Mouse (Mus musculus) spleen, postnatal 10 days (tissue): Measurements from ENCODE around the gene A030003K21Rik.
A peak's percentile ranks its signal among the peaks of the same experiment; 100 is the strongest.
"Not testable (repeated sequence)": the region's sequence is repeated elsewhere in the genome, so short reads cannot be mapped to it uniquely, and the experiment has no call there.

Experiments used
- DNase-seq, 2 experiments: peaks; one replicate each; pipeline ENCODE4 v3.0.0; 2021 to 2022; ENCODE audit warnings: low spot score in 2 of 2

Gene A030003K21Rik

DNA sequence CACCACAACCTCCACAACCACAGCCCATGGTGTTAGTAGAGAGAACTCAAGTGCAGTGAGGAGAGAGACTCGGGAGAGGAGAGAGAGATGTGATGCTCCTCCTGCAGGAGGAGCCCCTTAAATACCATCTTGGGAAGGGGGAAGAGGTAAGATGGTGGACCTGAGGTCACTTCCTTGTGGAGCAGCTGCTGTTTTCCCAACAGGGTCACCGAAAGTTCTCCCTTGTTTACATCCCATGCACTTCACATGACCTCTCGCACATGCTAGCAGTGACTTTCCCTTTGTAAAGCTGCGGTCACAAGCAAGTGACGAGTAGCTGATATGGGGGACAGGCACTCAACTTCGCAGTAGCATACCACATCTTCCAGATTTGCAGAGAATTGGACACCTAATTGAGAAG lies at the start of gene A030003K21Rik:
Gene A030003K21Rik (minus strand): TSS at position 94 of the 400 bp plus-strand sequence.
- not testable (repeated sequence) for DNase-seq

DNA sequence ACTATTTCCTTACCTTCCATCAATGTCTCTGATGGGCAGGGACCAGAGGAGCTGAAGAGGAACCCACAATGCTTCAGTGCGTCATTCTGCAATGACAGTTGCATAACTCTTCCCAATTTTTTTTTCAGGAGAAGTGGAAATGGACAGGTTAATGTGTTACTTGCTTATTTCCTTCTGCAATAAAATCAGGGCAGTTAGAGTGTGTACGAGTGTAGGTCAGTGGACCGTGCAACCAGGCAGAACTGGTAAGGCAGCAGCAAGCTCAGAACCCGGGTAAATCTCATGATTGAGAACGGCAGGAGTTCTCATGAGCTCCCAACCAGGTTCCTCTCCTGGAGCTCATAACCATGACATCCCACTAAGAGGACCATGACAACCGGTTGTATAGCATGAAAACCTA lies 48.9 kb upstream of the A030003K21Rik start:
- DNase-seq, result no peak

DNA sequence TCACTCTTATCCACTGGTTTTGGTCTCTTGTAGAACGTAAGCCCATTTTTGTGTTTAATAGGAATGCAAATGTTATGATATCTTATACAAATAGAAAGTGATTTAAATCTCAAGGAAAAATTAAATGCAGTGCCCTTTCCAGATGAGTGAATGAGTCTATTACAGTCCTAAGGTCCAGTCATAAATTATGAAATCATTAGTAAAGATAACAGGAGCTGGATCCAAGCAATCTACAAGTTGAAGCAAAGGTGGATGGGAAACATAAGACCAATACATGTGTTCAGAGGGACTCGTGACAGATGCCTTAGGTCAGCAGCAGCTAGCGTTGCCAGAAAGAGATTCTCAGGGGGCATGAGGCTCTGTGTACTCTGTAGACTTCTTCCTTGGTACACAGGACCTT lies 48.4 kb upstream of the A030003K21Rik start:
- DNase-seq, result no peak

- DNase-seq, result no peak
Observed at GRCm38 (mm10) chr1:82991062-82991461, 47.9 kb upstream of the A030003K21Rik start.

DNA sequence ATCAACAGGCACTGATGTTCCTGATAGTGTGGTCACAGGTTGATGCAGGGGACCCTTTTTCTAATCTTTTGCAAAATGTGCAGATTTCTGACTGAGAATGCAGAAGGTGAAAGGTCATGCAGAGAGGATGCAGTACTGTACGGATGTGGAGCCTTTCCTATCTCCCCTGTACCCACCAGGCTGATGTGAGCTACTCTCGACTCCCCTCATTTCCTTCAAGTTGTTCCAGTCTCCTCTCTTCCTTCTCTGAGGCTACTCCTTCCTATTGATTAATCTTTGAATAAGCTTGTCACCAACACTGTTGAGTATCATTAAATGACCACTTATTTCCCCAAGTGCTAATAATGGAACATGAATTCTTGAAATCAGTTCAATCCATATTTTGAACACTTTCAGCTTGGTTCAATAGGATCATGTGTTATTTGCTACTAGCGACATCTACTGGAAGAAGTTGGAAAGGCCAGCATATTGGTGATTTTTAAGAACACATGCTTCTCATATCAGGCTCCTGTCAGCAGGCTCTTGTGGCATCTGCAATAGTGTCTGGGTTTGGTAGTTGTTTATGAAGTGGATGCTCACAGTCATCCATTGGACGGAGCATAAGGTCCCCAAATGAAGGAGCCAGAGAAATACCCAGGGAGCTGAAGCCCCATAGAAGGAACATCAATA lies 44.5 kb upstream of the A030003K21Rik start:
- peak; percentile 11 to 20 for DNase-seq

DNA sequence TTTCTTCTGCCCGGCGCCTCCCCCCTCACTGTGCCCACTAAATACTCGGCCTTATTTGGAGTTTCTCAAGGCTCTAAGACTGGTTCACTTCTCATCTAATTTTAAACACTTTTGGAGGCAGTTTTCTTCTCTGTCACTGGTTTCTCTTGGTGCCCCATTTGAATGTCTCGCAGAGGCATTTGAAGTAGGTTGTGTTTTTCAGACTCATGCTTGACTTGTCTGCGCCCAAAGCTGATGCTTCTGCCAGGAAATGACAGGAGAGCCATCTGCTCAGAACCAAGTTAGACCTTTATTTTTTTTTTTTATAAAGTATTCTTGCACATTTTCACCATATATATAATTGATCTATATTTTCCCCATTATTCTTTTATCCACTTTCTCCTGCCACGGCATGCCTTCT lies 43.5 kb upstream of the A030003K21Rik start:
- no peak for DNase-seq

DNA sequence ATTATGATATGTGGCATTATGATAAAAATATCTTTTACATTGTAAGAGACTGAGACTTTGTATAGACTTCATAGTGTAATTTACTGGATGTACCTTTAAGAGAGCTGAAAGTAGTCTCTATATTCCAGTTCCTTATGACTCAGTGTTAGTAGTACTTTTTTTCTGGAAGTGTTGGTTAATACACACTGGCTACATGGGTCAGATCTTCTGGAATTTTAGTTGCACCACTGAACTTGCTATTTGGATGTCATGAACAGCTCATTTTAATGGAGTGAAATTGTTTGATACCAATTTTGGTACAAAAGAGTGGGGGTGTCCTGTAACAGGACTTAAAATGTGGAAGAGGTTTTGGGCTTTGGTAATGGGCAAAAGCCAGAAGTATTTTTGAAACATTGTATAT lies 34.7 kb upstream of the A030003K21Rik start:
- DNase-seq, result no peak

DNA sequence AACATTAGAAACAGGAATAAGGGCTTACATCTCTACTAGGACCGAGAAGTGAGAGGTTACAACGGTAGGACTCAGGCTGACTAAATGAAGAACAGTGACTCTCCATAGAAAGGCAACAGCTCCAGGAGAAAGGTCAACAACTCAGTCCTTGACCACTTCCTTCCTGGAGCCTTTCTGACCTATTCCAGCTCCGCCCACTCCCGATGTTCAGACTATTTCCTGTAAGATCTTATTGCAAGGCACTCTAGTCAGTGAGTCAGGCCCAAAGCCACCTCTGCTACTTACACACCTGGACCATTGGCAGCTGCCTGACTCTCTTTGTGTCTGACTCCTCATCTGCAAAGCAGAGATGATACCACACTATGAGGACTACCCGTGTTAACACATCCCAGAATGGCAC lies 32.6 kb upstream of the A030003K21Rik start:
- no peak for DNase-seq

DNA sequence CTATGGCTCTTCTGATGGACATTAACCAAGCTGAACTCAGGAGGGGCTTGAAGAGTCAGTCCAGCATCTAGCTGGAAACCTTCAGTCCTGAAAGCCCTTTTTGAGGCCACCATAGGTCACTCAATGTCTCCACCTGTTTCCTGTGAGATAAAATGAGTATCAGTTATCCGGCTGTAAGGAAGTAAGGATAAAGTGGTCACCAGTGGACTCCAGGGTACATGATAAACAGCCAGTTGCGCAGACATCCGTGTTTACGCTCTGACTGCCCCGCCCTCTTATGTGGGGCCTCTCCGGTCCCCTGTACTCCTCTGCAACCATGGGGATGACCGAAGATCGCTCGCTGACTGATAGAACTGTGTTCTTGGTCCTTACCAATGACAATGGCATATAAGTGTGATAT lies 31.2 kb upstream of the A030003K21Rik start:
- DNase-seq, result no peak

GRCm38 (mm10) chr1:82973901-82974300 lies 30.7 kb upstream of the A030003K21Rik start:
- no peak for DNase-seq

GRCm38 (mm10) chr1:82973244-82973643 lies 30.1 kb upstream of the A030003K21Rik start:
- DNase-seq, result no peak

DNA sequence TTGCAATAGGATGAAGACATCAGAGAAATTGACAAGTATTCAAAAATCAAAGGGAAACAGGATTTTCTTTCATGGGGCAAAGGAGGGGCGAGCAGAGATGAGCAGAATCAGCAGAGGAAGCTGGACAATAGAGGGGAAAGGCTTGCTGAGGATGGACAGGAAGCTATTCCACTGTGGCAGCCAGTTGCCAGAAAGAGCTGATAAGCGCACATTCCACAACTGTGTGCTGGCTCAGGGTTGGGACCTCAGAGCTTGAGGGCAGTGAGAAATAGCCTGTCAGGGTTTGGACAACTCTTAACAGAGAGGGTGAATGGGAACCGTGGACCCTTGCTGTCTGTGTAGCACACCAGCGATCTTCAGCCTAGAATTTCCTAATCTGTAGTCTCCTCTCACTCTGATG lies 28.9 kb upstream of the A030003K21Rik start:
- no peak for DNase-seq

- DNase-seq, result no peak
Observed at GRCm38 (mm10) chr1:82966413-82966812, 23.2 kb upstream of the A030003K21Rik start.

DNA sequence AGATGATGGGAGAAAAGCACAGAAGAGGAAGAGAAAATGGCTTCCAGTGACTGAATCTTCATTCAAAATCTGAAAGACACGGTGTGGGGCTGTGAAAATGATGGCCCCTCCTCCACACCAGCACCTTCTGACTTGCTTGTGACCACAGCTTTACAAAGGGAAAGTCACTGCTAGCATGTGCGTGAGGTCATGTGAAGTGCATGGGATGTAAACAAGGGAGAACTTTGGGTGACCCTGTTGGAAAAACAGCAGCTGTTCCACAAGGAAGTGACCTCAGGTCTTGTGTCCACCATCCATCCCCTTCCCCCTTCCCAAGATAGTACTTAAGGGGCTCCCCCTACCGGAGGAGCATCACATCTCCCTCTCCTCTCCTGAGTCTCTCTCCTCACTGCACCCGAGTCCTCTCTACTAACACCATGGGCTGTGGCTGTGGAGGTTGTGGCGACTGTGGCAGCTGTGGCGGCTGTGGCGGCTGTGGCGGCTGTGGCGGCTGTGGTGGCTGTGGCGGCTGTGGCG lies 16.7 kb upstream of the A030003K21Rik start, which contains the start of gene Gm47955:
Gene Gm47955 (plus strand): TSS at position 417 of the 516 bp plus-strand sequence.
- no peak for DNase-seq

DNA sequence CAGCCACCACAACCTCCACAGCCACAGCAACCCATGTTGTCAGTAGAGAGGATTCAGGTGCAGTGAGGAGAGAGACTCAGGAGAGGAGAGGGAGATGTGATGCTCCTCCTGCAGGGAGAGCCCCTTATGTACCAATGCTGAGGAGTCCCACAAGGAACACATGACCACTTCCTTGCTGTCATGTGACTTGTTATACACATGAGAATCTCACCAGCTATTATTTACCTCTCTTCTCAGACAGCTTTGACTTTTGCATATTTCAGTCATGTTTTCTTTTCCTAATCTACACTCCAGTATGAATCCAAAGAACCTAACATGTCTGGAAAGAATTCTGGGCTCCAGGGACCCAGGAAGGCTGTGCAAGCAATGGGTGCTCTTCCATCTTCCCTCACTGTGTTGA lies 12.7 kb upstream of the A030003K21Rik start, which contains the start of gene Gm7544:
Gene Gm7544 (minus strand): TSS at position 101 of the 400 bp plus-strand sequence.
- DNase-seq, result not testable (repeated sequence)

DNA sequence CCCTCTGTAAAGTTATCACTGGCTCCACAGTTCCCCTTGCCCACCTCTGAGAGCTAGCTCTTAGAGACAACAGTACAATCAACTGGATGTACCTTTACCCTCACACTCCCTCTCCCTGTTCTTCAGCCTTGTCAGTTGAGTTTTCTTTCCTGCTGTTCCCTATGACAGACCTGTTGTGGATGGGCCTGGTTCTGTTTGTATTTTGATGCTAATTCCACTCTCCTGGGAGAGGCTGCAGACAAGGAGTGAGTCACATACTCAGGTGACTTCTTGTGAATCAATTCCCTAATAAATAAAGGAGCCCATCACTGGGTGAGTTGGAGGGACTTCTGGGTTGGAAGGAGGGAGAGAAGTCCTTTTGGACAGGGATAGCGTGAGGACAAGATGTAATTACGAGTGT lies 5.4 kb upstream of the A030003K21Rik start:
- no peak for DNase-seq

DNA sequence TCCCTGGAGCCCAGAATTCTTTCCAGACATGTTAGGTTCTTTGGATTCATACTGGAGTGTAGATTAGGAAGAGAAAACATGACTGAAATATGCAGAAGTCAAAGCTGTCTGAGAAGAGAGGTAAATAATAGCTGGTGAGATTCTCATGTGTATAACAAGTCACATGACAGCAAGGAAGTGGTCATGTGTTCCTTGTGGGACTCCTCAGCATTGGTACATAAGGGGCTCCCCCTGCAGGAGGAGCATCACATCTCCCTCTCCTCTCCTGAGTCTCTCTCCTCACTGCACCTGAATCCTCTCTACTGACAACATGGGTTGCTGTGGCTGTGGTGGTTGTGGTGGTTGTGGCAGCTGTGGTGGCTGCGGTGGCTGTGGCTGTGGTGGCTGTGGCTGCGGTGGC lies 2.8 kb upstream of the A030003K21Rik start:
- not testable (repeated sequence) for DNase-seq

- not testable (repeated sequence) for DNase-seq
Observed at GRCm38 (mm10) chr1:82942505-82942904, 683 bp downstream of the A030003K21Rik start.

GRCm38 (mm10) chr1:82938666-82939065 lies 4.5 kb downstream of the A030003K21Rik start:
- no peak for DNase-seq

DNA sequence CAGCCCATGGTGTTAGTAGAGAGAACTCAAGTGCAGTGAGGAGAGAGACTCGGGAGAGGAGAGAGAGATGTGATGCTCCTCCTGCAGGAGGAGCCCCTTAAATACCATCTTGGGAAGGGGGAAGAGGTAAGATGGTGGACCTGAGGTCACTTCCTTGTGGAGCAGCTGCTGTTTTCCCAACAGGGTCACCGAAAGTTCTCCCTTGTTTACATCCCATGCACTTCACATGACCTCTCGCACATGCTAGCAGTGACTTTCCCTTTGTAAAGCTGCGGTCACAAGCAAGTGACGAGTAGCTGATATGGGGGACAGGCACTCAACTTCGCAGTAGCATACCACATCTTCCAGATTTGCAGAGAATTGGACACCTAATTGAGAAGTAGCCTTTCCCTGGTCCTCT lies 11.9 kb downstream of the A030003K21Rik start, which contains the start of gene Gm6217:
Gene Gm6217 (minus strand): TSS at position 74 of the 400 bp plus-strand sequence.
- DNase-seq, result not testable (repeated sequence)

- not testable (repeated sequence) for DNase-seq
Observed at GRCm38 (mm10) chr1:82930558-82930957, 12.6 kb downstream of the A030003K21Rik start.

DNA sequence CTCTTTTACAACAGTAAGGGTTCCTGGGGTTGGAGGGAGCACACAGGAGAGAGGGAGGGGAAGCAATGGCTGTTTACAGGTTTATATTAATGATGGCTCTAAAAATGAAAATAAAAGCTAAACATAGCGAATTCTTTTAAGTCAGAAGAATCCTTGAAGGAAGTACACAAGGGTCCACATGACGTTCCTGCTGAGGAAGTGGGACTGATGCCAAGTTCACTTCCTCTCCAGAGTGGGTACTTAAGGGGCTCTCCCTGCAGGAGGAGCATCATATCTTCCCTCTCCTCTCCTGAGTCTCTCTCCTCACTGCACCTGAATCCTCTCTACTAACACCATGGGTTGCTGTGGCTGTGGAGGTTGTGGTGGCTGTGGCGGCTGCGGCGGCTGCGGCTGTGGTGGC lies 18.5 kb downstream of the A030003K21Rik start, which contains the start of gene A030014E15Rik:
Gene A030014E15Rik (plus strand): TSS at position 268 of the 400 bp plus-strand sequence.
- no peak for DNase-seq

DNA sequence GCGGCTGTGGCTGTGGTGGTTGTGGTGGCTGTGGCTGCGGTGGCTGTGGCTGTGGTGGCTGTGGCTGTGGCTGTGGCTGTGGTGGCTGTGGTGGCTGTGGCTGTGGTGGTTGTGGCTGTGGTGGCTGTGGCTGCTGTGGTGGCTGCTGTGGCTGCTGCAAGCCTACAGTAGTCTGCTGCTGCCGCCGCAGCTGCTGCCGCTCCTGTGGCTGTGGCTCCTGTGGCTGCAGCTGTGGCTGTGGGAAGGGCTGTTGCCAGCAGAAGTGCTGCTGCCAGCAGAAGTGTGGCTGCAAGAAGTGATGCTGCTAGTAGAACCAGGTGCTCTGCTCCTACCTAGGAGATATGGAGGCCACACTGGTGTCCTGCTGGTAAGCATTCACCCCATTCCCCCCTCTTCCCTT lies 29.8 kb downstream of the A030003K21Rik start:
- not testable (repeated sequence) for DNase-seq
